Mouse (Mus musculus): ENCODE data around the gene Zranb2.

DNA sequence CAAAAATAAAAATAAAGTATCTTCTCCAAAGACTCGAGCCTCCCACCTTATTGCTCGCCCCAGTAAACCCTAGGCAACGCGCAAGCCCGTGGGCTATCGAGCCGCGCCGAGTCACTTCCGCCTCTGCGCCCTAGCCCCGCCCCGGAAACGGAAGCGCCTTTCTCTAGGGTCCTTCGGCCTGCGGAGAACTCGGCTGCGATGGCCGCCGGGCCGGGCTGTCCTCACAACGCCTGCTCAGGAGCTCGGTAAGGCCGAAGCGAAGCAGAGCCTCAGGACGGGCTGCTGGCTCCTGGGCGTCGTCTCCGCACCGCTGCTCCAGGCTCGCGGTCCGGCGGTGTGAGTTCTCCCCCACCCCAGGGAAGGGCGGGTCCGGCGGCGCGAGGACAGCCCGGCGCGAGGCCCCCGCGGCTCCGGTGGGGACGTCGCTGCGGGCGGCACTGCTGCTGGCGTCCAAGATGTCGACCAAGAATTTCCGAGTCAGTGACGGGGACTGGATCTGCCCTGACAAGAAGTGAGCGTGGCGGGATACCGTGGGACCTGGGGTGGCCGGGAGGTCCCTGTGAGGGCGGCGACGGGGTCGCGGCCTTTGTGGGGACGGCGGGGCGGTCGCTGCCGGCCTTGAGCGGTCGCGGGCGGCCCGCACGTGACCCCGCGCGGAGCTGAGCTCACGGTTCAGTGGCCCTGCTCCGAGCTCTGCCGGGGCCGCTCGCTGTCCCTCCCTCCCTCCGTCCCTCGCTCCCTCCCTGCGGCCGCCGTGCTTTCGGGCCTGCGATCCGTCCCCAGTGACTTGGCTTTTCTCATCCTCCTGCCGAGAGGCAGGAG, at the start of gene Zranb2:
- peak; percentile 33; the same call in 1 of the 2 replicates for TF ChIP-seq CTCF (IDR thresholded peaks at IDR 0.05; ENCODE audit: borderline replicate concordance, control insufficient read depth, extremely low read depth, insufficient read depth, low read length, poor library complexity)
- TF ChIP-seq POLR2A (IDR thresholded peaks at IDR 0.05; ENCODE audit: control insufficient read depth, extremely low read depth, insufficient read depth, low read length, poor library complexity), result peak; percentile 55
